Mouse (Mus musculus): ENCODE measurements around the gene Hoxc12. TPM values are rescaled to one million over a fixed set of nuclear protein-coding genes. Genes with fewer than 3 reads are reported as not detected.

Gene Hoxc12
- polyA plus RNA-seq, 1 experiment: not detected

DNA sequence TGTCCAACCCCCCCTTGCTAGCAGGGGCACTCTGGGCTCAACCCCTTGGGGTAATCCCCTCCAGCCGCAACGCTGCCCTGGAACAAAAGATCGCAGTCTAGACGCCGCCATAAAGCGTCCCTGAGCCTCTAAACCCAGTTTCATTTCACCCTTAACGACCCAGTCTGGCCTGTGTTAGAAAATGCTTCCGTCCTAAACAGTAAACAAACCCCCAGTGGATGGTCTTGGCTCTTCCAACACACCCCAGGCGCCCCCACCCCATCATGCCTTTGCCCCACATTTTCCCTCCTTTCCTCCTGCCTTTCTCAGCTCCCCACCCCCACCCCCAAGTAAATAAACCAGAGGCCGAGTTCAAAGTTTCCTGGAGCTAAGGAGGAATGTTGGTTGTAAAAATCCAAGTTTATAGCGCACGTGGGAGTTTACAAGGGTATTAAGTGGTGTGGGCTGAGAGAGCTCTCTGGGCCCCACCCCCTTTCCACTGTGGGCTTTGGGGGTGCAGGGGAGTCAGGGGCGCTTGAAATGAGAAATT lies 23.2 kb downstream of the Hoxc12 start:
- H3K9me3 ChIP-seq (ENCODE audit: control insufficient read depth, low read length): peaks cover 5% of the 10 kb centered on the region; the same call in 1 of the 2 replicates
- TF ChIP-seq TAL1 (IDR thresholded peaks at IDR 0.05; ENCODE audit: low read length): no peak
- TF ChIP-seq GATA1 (IDR thresholded peaks at IDR 0.05; ENCODE audit: low read length): no peak
- H3K4me1 ChIP-seq (ENCODE audit: control insufficient read depth): no peaks in the 10 kb centered on the region
- H3K27me3 ChIP-seq (ENCODE audit: control insufficient read depth): peaks cover 100% of the 10 kb centered on the region
- no peaks in the 10 kb centered on the region for H3K36me3 ChIP-seq (ENCODE audit: control insufficient read depth)
- H3K4me3 ChIP-seq (replicated peaks): no peak overlapping the region

DNA sequence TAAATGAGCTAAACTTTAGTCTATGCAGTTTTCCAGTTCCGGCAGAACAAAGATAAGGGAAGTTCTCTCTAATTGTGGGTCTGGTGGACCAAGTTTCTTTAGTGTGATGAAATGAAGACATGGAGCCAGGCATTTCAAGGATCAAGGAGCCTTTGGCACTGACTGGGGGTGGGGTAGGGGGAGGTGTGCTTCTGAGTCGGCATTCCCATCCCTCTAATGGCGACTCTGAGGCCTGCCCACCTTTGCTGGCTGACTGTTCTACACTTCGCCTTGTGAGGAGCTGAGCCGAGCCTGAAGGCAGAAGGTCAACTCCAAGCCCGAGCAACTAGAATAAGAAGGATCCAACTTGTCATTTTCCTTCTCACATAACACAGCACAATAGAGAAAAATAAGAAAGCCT lies 25.2 kb downstream of the Hoxc12 start:
- Histone ChIP-seq H3K27me3 (ENCODE audit: control insufficient read depth) (peaks cover 100% of the 10 kb centered on the region), H3K9me3 (ENCODE audit: control insufficient read depth, low read length) (peaks cover under 1% of the 10 kb centered on the region; the same call in 1 of the 2 replicates), H3K4me1 (ENCODE audit: control insufficient read depth) (no peaks in the 10 kb centered on the region), H3K36me3 (ENCODE audit: control insufficient read depth) (no peaks in the 10 kb centered on the region), H3K4me3 (replicated peaks) (no peak overlapping the region)
- TF ChIP-seq TAL1 (IDR thresholded peaks at IDR 0.05; ENCODE audit: low read length): no peak
- TF ChIP-seq GATA1 (IDR thresholded peaks at IDR 0.05; ENCODE audit: low read length): no peak

DNA sequence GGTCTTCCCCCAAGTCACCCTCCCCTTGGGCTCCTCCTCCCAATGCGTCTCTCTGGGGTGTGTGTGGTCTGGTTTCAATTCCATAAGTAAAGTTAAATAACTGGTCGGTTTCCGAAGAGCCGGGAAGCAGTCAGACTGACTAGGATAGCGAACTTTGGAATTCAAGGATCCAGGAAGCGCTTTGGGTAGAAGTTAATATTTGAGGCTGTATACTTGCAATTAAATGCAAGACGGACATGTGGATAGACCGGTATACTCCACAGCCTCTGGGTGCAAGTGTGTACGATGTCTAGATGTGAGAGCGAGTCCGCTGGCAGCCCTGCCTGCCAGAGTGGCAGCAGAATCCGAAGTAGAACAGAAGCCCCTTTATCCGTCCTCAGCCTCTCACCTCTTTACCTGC lies 25.9 kb downstream of the Hoxc12 start:
- peaks cover 3% of the 10 kb centered on the region; the same call in 1 of the 2 replicates for H3K9me3 ChIP-seq (ENCODE audit: control insufficient read depth, low read length)

DNA sequence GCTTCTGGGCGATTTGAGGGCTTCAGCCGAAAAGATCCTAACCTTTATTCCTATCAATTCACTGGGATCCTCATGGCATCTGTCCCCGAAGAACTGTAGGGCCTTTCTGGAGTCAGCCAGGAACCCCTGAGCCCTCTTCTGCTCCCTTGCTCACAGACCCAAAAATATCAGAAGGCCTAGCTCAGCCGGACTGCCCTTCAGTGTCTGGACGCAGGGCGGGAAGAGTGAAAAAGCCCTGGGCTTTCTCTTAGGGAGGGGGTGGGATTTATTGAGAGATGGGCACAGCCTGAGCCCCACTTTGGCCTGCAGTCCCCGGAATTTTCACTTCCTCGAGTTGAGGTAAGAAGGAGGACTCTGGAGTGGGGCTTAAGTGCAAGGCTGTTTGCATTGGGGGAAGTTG lies 26.7 kb downstream of the Hoxc12 start:
- H3K4me1 ChIP-seq (ENCODE audit: control insufficient read depth): no peaks in the 10 kb centered on the region
- H3K4me3 ChIP-seq (replicated peaks): no peak overlapping the region
- peaks cover 100% of the 10 kb centered on the region for H3K27me3 ChIP-seq (ENCODE audit: control insufficient read depth)
- no peaks in the 10 kb centered on the region for H3K36me3 ChIP-seq (ENCODE audit: control insufficient read depth)
- TF ChIP-seq GATA1 (IDR thresholded peaks at IDR 0.05; ENCODE audit: low read length) (no peak), TAL1 (IDR thresholded peaks at IDR 0.05; ENCODE audit: low read length) (no peak)
- H3K9me3 ChIP-seq (ENCODE audit: control insufficient read depth, low read length): peaks cover 3% of the 10 kb centered on the region; the same call in 1 of the 2 replicates

More for the DNA sequence above, 25.9 kb downstream of the Hoxc12 start:
- TF ChIP-seq GATA1 (IDR thresholded peaks at IDR 0.05; ENCODE audit: low read length) (no peak), TAL1 (IDR thresholded peaks at IDR 0.05; ENCODE audit: low read length) (no peak)
- Histone ChIP-seq H3K36me3 (ENCODE audit: control insufficient read depth) (no peaks in the 10 kb centered on the region), H3K4me3 (replicated peaks) (no peak overlapping the region), H3K27me3 (ENCODE audit: control insufficient read depth) (peaks cover 100% of the 10 kb centered on the region), H3K4me1 (ENCODE audit: control insufficient read depth) (no peaks in the 10 kb centered on the region)

DNA sequence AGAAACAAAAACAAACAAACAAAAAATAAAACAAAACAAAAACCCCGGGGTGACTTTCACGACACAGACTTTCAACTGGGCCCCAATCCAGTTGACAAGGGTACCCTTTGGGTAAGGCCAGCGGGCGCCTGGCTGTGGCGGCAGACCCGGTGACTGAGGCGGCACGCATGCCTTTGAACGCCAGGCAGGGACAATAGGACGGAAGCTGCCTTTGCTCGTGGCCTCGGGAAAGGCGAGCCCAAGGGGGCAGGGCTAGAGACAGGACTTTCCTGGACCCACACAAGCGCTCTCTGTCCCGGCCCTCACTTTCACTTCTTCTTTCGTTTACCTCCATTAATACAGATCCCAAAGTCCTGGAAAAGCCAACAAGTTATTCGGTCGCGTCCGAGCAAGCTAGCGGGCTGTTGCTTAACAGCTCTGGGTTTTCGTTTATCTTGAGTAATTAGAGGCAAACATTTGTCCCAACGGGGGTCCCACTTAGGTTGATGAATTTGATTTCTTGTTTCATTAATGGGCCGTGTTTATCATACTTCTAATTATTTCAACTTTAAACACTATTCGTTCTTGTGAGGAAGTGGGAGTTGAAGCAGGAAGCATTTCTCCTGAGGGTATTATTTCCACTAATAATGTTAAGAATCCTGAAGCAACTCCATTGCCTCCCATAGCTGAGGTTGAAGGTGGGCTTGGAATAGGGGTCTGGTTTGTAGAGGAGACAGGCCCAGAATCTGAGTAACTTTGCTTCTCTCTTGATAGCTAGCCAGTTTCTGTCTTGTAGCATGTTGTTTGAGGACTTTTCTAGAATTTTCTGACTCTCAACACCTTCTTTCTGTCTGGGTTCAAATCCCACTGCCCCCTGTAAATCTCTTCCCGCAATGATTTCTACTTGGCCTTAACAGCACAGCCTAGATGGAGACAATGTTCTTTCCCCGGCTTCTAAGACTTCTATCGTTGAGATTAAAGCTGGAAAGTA lies 27.4 kb downstream of the Hoxc12 start:
- H3K4me1 ChIP-seq (ENCODE audit: control insufficient read depth): no peaks in the 10 kb centered on the region
- H3K4me3 ChIP-seq (replicated peaks): no peak overlapping the region
- no peaks in the 10 kb centered on the region for H3K36me3 ChIP-seq (ENCODE audit: control insufficient read depth)
- TF ChIP-seq TAL1 (IDR thresholded peaks at IDR 0.05; ENCODE audit: low read length) (no peak), GATA1 (IDR thresholded peaks at IDR 0.05; ENCODE audit: low read length) (no peak)
- peaks cover 100% of the 10 kb centered on the region for H3K27me3 ChIP-seq (ENCODE audit: control insufficient read depth)
- H3K9me3 ChIP-seq (ENCODE audit: control insufficient read depth, low read length): peaks cover 3% of the 10 kb centered on the region; the same call in 1 of the 2 replicates

DNA sequence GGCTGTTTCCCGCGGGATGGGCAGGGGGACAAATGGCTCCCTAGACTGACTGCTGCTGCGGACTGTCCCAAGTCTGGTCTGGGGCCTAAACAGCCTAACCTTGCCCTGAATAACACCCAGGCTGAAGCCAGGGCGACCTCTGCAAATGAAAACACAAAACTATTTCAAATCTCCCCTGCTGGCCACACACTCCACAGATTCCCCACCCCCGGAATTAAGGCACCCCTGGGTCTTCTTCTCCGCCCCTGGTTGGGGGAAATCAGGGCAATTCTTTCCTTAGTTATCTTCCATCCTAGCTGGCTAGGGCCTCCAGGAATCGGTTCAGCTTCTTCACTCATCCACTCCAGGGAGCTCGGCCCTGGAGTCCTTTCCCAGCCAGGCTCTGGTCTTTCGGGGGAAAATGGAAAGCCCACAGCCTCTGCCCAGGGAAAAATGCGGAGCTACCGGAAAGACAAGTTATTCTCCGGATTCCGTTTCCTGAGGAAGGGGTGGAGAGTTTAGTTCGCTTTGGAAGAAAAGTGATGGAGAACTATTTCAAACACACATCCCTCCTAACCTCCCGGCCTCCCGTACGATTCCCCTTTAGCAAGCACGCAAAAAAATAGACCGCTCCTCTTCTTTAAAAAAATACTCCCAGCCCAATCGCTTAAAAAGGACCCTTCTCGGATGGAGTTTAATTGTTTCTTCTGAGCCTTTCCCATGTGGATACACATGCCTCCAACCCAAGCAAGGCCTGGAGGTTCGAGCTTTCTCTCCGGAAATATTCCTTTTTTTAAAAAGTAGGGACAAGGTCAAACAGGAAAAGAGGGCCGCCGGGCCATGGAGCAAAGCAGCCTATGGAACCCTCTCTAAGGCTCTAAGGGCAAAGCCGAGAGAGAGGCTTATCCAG lies 28.7 kb downstream of the Hoxc12 start:
- Histone ChIP-seq H3K36me3 (ENCODE audit: control insufficient read depth) (no peaks in the 10 kb centered on the region), H3K9me3 (ENCODE audit: control insufficient read depth, low read length) (peaks cover 3% of the 10 kb centered on the region; the same call in 1 of the 2 replicates), H3K4me3 (replicated peaks) (no peak overlapping the region), H3K27me3 (ENCODE audit: control insufficient read depth) (peaks cover 100% of the 10 kb centered on the region), H3K4me1 (ENCODE audit: control insufficient read depth) (no peaks in the 10 kb centered on the region)
- no peak for TF ChIP-seq TAL1 (IDR thresholded peaks at IDR 0.05; ENCODE audit: low read length)
- no peak for TF ChIP-seq GATA1 (IDR thresholded peaks at IDR 0.05; ENCODE audit: low read length)

DNA sequence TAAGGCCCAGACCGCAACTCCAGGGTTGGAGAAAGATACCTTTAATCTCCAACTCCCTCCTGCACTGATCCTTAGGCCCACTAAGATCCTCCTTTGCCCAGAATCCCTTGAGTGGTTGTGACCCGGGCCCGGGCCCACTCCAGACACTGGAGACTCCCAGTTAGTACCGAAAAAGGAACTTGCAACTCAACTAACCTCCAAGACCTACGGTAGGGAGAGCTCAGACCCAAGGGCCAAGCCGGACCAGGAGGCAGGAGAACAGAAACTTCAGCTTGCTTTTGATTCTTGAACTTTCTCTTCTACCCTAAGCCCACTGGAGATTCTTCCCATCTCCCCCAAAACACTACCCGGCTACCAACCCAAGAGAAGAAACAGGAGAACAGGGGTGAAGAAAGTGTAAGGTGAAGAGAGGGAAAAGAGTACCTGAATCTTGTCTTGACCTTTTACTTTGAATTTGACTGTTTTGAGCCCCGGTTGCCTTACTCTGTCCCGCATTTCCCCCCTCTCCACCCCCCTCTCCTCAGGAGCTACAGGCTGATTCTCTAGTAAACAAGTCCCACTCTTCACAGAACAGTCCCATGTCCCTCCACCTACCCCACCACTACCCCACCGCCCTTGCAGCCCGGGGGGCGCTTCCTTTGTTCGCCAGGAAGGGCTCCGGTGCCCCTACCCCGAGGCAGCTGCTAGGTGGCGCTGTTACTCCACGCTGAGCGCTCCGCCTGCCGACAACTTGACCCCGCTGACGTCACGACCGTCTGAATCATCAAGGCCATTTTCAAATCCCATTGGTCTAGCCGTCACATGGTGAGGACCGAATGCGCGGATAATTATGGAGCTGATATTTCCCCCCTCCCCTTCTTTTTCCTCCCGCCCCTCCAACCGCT lies 29.6 kb downstream of the Hoxc12 start:
- no peak for TF ChIP-seq GATA1 (IDR thresholded peaks at IDR 0.05; ENCODE audit: low read length)
- TF ChIP-seq TAL1 (IDR thresholded peaks at IDR 0.05; ENCODE audit: low read length): no peak
- peaks cover 3% of the 10 kb centered on the region; the same call in 1 of the 2 replicates for H3K9me3 ChIP-seq (ENCODE audit: control insufficient read depth, low read length)
- H3K27me3 ChIP-seq (ENCODE audit: control insufficient read depth): peaks cover 100% of the 10 kb centered on the region
- no peak overlapping the region for H3K4me3 ChIP-seq (replicated peaks)
- no peaks in the 10 kb centered on the region for H3K4me1 ChIP-seq (ENCODE audit: control insufficient read depth)
- no peaks in the 10 kb centered on the region for H3K36me3 ChIP-seq (ENCODE audit: control insufficient read depth)

DNA sequence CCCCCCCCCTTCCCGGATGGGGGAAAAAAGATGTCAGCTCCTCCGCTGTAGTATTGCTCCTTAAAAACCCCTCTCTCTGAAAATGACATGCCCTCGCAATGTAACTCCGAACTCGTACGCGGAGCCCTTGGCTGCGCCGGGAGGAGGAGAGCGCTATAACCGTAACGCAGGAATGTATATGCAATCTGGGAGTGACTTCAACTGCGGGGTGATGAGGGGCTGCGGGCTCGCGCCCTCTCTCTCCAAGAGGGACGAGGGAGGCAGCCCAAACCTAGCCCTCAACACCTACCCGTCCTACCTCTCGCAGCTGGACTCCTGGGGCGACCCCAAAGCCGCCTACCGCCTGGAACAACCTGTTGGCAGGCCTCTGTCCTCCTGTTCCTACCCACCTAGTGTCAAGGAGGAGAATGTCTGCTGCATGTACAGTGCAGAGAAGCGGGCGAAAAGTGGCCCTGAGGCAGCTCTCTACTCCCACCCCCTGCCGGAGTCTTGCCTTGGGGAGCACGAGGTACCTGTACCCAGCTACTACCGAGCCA lies 30.3 kb downstream of the Hoxc12 start, which contains the start of gene Hoxc10:
TSS of gene Hoxc10 (plus strand) at position 21 of the 536 bp plus-strand sequence.
- Histone ChIP-seq H3K9me3 (ENCODE audit: control insufficient read depth, low read length) (peaks cover 3% of the 10 kb centered on the region; the same call in 1 of the 2 replicates), H3K36me3 (ENCODE audit: control insufficient read depth) (no peaks in the 10 kb centered on the region), H3K4me1 (ENCODE audit: control insufficient read depth) (no peaks in the 10 kb centered on the region), H3K4me3 (replicated peaks) (no peak within 1 kb of the TSS), H3K27me3 (ENCODE audit: control insufficient read depth) (peaks cover 100% of the 10 kb centered on the region)
- TF ChIP-seq GATA1 (IDR thresholded peaks at IDR 0.05; ENCODE audit: low read length): no peak
- no peak for TF ChIP-seq TAL1 (IDR thresholded peaks at IDR 0.05; ENCODE audit: low read length)

All from erythroblast, embryonic 14.5 days (primary cell).